Mouse (Mus musculus): Measurements from ENCODE around the gene Tmem14a. TPM values are rescaled to one million over a fixed set of nuclear protein-coding genes. Genes with fewer than 3 reads are reported as not detected.
"Not testable (repeated sequence)": the region's sequence is repeated elsewhere in the genome, so short reads cannot be mapped to it uniquely, and the experiment has no call there.

Tmem14a gene
- total RNA-seq, 2 experiments from 2014 or later, result 46.6 to 47.4 TPM

- intact Hi-C loops (cut with DNase I), result no loop called here
These were observed 38.0 kb downstream of the Tmem14a start for GRCm38 (mm10) chr1:21256391-21256790.

DNA sequence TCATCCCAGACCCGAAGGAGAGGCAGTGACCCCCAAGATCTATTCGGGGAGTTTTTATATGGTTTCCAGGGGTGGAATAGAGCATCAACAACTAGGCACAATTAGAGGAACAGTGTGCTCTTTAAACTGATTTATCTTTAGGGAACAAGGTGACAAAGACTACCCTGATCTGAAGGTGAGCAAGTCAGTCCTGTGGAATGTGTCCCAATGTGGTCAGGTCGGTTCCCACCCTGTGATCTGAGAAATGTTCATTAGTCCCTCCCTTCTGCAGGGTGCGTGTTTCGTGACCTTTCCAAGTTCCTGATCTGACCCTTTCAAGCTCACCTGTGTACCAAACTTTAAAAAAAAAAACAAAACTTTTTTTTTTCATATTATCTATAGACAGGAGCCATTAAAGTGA is 38.5 kb downstream of the Tmem14a start:
- no peak for TF ChIP-seq CTCF (IDR thresholded peaks at IDR 0.05)
- no peak for DNase-seq (ENCODE audit: extremely low spot score in 1 of 2, low spot score in 2 of 2)
- no peak overlapping the region for H3K27ac ChIP-seq
- no peak overlapping the region for H3K4me3 ChIP-seq
- intact Hi-C loops (cut with DNase I), result no loop called here

More at GRCm38 (mm10) chr1:21256391-21256790, 38.0 kb downstream of the Tmem14a start:
- TF ChIP-seq CTCF (IDR thresholded peaks at IDR 0.05), result no peak
- Histone ChIP-seq H3K27ac (no peak overlapping the region), H3K4me3 (no peak overlapping the region)
- DNase-seq (ENCODE audit: extremely low spot score in 1 of 2, low spot score in 2 of 2), result no peak

- intact Hi-C loops (cut with DNase I); H3K27ac ChIP-seq; H3K4me3 ChIP-seq; DNase-seq (ENCODE audit: extremely low spot score in 1 of 2, low spot score in 2 of 2): not testable (repeated sequence)
These were observed 41.6 kb downstream of the Tmem14a start for GRCm38 (mm10) chr1:21259981-21260380.

DNA sequence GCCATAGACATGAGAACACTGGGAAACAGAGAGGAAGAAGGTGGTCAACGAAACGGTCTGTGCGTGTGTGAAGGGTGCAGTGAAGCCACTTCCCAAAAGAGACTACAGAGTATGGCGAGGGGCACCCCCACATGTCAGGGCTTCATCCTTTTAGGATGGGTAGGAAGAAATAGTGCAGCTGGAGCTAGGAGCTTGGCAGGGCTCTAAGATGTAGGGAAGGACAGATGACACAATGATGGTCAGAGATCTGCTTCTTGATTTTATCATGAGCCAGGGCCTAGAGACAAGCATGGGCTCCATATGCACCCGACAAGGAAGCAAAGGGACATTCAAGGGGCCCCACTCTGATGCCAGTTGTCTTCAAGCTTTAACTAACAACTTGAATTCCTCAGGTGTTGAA is 44.0 kb downstream of the Tmem14a start:
- no peak for TF ChIP-seq CTCF (IDR thresholded peaks at IDR 0.05)
- Histone ChIP-seq H3K27ac (no peak overlapping the region), H3K4me3 (no peak overlapping the region)
- no peak for DNase-seq (ENCODE audit: extremely low spot score in 1 of 2, low spot score in 2 of 2)
- intact Hi-C loops (cut with DNase I), result no loop called here

- H3K27ac ChIP-seq, result no peak overlapping the region
- H3K4me3 ChIP-seq, result no peak overlapping the region
- TF ChIP-seq CTCF (IDR thresholded peaks at IDR 0.05), result no peak
- intact Hi-C loops (cut with DNase I), result no loop called here
- DNase-seq (ENCODE audit: extremely low spot score in 1 of 2, low spot score in 2 of 2), result no peak
These were observed 45.6 kb downstream of the Tmem14a start for GRCm38 (mm10) chr1:21263986-21264385.

- no peak for TF ChIP-seq CTCF (IDR thresholded peaks at IDR 0.05)
- intact Hi-C loops (cut with DNase I), result no loop called here
These were observed 46.4 kb downstream of the Tmem14a start for GRCm38 (mm10) chr1:21264747-21265146.

DNA sequence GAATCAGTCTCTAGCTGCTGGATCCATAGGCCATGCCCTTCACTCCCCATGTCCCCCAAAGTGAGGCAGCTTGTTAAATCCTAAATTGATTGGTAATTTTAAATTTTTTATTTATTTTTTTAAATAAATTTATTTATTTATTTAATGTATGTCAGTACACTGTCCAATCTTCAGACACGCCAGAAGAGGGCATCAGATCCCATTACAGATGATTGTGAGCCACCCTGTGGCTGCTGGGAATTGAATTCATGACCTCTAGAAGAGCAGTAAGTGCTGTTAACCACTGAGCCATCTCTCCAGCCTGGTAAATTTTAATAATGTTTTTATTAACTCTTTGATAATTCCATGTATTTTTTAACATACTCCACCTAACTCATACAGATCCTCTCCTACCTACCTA is 48.4 kb downstream of the Tmem14a start:
- no peak overlapping the region for H3K27ac ChIP-seq
- TF ChIP-seq CTCF (IDR thresholded peaks at IDR 0.05), result no peak; the same call in none of the 2 replicates
- no peak overlapping the region for H3K4me3 ChIP-seq
- intact Hi-C loops (cut with DNase I), result no loop called here
- DNase-seq (ENCODE audit: extremely low spot score in 1 of 2, low spot score in 2 of 2), result no peak

More at GRCm38 (mm10) chr1:21264747-21265146, 46.4 kb downstream of the Tmem14a start:
- Histone ChIP-seq H3K4me3 (no peak overlapping the region), H3K27ac (no peak overlapping the region)
- no peak for DNase-seq (ENCODE audit: extremely low spot score in 1 of 2, low spot score in 2 of 2)

GRCm38 (mm10) chr1:21267466-21267865 is 49.1 kb downstream of the Tmem14a start:
- intact Hi-C loops (cut with DNase I); H3K27ac ChIP-seq; DNase-seq (ENCODE audit: extremely low spot score in 1 of 2, low spot score in 2 of 2): not testable (repeated sequence)

GRCm38 (mm10) chr1:21271343-21272055 is 53.1 kb downstream of the Tmem14a start:
- H3K4me3 ChIP-seq, result peak overlapping the region; percentile 28
- TF ChIP-seq CTCF (IDR thresholded peaks at IDR 0.05), result peak; percentile 64
- intact Hi-C loops (cut with DNase I), result loop anchor here (1.0 to 5.0 kb wide), 3 partner anchors 53 to 105 kb away; partner anchors contain the start of gene Tmem14a
- DNase-seq (ENCODE audit: extremely low spot score in 1 of 2, low spot score in 2 of 2), result peak; percentile 61 to 80
- H3K27ac ChIP-seq, result no peak overlapping the region

More at GRCm38 (mm10) chr1:21267466-21267865, 49.1 kb downstream of the Tmem14a start:
- H3K4me3 ChIP-seq, result not testable (repeated sequence)

DNA sequence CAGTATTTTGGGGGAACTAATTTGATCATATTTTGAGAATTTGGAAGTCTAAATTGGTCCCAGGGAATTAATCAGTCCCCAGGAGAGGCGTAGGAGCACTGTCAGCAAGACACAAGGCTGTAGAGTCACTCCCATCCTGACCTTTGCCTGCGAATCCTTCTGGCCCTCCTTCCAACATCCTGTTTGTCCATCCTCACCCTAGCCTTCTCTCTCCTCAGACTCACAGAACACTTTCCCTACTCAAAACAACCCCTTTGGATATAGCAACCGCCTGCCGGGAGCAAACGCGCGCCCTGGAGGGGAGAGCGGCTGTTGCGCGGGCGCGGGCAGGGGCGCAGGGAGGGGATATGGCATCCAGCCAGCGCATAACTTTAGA is 53.7 kb downstream of the Tmem14a start:
- Histone ChIP-seq H3K27ac (no peak overlapping the region), H3K4me3 (peak overlapping the region; percentile 28)
- DNase-seq (ENCODE audit: extremely low spot score in 1 of 2, low spot score in 2 of 2), result peak; percentile 23 to 31
- intact Hi-C loops (cut with DNase I), result loop anchor here (5.0 kb wide), 1 partner anchor 70 kb away; no protein-coding TSS in a partner anchor
- no peak for TF ChIP-seq CTCF (IDR thresholded peaks at IDR 0.05)

DNA sequence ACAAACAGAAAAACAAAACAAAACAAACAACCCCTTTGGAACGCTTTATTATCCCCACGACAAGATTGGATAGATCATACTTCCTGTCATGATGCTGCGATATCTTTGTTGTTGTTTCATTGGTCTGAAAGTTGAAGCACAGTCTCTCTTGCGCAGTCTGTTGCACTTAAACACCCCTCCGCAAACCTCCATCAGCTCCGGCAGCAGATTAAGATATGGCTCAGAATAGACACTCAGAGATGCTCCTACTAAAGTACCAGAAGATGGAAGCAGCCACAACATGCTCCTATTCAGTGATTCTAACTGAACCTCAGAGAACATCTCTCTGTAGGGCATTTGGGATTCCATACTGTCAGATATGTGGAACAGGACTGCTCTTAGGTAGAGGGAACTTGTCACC is 54.7 kb downstream of the Tmem14a start:
- intact Hi-C loops (cut with DNase I), result loop anchor here (5.0 kb wide), 1 partner anchor 69 kb away; no protein-coding TSS in a partner anchor
- Histone ChIP-seq H3K27ac (no peak overlapping the region), H3K4me3 (no peak overlapping the region)
- DNase-seq (ENCODE audit: extremely low spot score in 1 of 2, low spot score in 2 of 2), result no peak
- TF ChIP-seq CTCF (IDR thresholded peaks at IDR 0.05), result no peak

GRCm38 (mm10) chr1:21274437-21275040 is 56.2 kb downstream of the Tmem14a start:
- Histone ChIP-seq H3K27ac (no peak overlapping the region), H3K4me3 (no peak overlapping the region)
- no peak for DNase-seq (ENCODE audit: extremely low spot score in 1 of 2, low spot score in 2 of 2)
- no peak for TF ChIP-seq CTCF (IDR thresholded peaks at IDR 0.05)
- intact Hi-C loops (cut with DNase I), result loop anchor here (5.0 kb wide), 1 partner anchor 68 kb away; no protein-coding TSS in a partner anchor

DNA sequence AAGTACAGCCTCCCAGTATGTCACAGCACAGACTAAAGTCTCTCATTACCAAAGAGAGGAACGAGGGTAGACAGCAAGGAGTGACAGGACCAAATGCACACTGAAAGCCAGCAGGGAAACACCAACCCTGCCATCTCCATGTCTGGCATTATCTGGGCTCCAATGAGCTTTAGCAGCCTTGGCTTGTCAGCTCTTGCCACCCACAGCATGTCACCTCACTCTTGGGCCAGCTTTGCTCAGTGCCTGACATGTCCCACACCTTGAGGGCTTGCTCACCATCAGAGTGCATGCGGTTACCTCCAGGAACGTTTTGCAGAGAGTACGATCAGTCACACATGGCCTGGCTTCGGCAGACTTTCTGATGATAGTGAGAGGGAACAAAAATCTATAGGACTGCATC is 57.0 kb downstream of the Tmem14a start:
- H3K4me3 ChIP-seq; DNase-seq (ENCODE audit: extremely low spot score in 1 of 2, low spot score in 2 of 2); intact Hi-C loops (cut with DNase I): not testable (repeated sequence)

GRCm38 (mm10) chr1:21276158-21276557 is 57.8 kb downstream of the Tmem14a start:
- H3K27ac ChIP-seq; DNase-seq (ENCODE audit: extremely low spot score in 1 of 2, low spot score in 2 of 2); H3K4me3 ChIP-seq; intact Hi-C loops (cut with DNase I): not testable (repeated sequence)

More for the DNA sequence above, 57.0 kb downstream of the Tmem14a start:
- H3K27ac ChIP-seq, result not testable (repeated sequence)

Measured in left cerebral cortex, adult 2 months (tissue).